Mouse (Mus musculus) testis, adult 2 months (tissue): ENCODE measurements around the gene Padi2.

ENCODE experiments used
- CTCF ChIP-seq: fragments of 200-500 bp; IDR thresholded peaks from 2 replicates; pipeline ENCODE4 v1.5.1; 2012; ENCODE audit warnings: low read depth, mild to moderate bottlenecking, inconsistent platforms, low read length, moderate library complexity; ENCODE audit not compliant: control insufficient read depth, insufficient read depth, insufficient replicate concordance
- POLR2A ChIP-seq: fragments of 200-500 bp; IDR thresholded peaks from 2 replicates; pipeline ENCODE4 v1.6.1; 2012; ENCODE audit warnings: low read depth, mild to moderate bottlenecking, inconsistent platforms, low read length, moderate library complexity; ENCODE audit not compliant: control insufficient read depth

- TF ChIP-seq CTCF (no peak), POLR2A (no peak)
These were observed 37.5 kb upstream of the Padi2 start for GRCm38 (mm10) chr4:140868484-140869190.
